Mouse (Mus musculus) lung, adult 2 months (tissue): ENCODE measurements at regions not wholly inside any gene's neighbourhood (a gene's known extent, or its start where the extent isn't known, plus 50 kb on each side); places are given as distances from the start of the nearest gene placed in this dataset.

Experiments
- CTCF ChIP-seq: fragments of 200-500 bp; IDR thresholded peaks from 2 replicates; pipeline ENCODE4 v1.5.1; 2011; ENCODE audit warnings: mild to moderate bottlenecking, low read length, control low read depth; ENCODE audit not compliant: insufficient read depth
- POLR2A ChIP-seq: fragments of 200-500 bp; IDR thresholded peaks from 2 replicates; pipeline ENCODE4 v1.6.1; 2011; ENCODE audit warnings: low read depth, mild to moderate bottlenecking, control low read depth, low read length, borderline replicate concordance; ENCODE audit errors: extremely low read depth

DNA sequence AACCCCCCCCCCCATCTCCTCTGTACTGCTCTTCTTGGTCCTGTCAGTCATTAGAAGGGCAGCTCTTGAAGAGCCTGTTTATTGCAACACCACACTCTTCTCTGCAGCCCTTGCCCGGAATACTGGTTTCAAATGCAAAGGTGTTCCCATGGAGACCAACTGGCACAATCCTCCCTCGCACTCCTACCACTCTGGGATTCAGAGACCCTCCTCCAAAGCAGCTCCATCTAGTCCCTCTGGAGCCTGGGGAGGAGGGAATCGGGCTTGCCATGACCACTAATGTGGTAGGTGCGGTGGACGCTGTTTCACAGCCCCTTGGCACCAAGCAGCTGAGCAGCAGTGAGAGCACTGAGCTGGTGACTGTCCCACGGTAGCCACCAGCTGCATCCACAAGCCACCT, 83.1 kb downstream of the Stk35 start:
- TF ChIP-seq CTCF: no peak
- TF ChIP-seq POLR2A: no peak
